Mouse (Mus musculus) heart, embryonic 15.5 days (tissue): ENCODE measurements around the gene Prrx1. TPM values are rescaled to one million over a fixed set of nuclear protein-coding genes. Genes with fewer than 3 reads are reported as not detected.

Experiments used
- ATAC-seq: fragments of 200-750 bp; cut with Nextera tagmentation; replicated peaks from 2 replicates; pipeline ENCODE4 v1.8.0; 2017; ENCODE audit warnings: low read depth, moderate TSS enrichment; ENCODE audit not compliant: insufficient number of reproducible peaks, insufficient read depth, low FRiP score
- H3K27ac ChIP-seq: fragments of 300-500 bp; sonication (generic); 2 replicates; pipeline ENCODE4 v1.5.1; 2015; ENCODE audit warnings: mild to moderate bottlenecking, inconsistent platforms
- H3K27me3 ChIP-seq: fragments of 300-500 bp; sonication (generic); 2 replicates; pipeline ENCODE4 v1.6.1; 2015; ENCODE audit warnings: inconsistent platforms
- H3K36me3 ChIP-seq: fragments of 300-500 bp; sonication (generic); 2 replicates; pipeline ENCODE4 v1.6.1; 2015; ENCODE audit warnings: mild to moderate bottlenecking, inconsistent platforms
- H3K4me1 ChIP-seq: fragments of 300-500 bp; sonication (generic); replicated peaks from 2 replicates; pipeline ENCODE4 v1.6.1; 2015; ENCODE audit warnings: inconsistent platforms
- H3K4me2 ChIP-seq: fragments of 300-500 bp; sonication (generic); 2 replicates; pipeline ENCODE4 v1.6.1; 2015; ENCODE audit warnings: inconsistent platforms, mild to moderate bottlenecking, moderate library complexity
- H3K4me3 ChIP-seq: fragments of 300-500 bp; sonication (generic); 2 replicates; pipeline ENCODE4 v1.5.1; 2015; ENCODE audit warnings: mild to moderate bottlenecking, inconsistent platforms
- H3K9ac ChIP-seq: fragments of 300-500 bp; sonication (generic); 2 replicates; pipeline ENCODE4 v1.6.1; 2015; ENCODE audit warnings: mild to moderate bottlenecking, inconsistent platforms
- H3K9me3 ChIP-seq: fragments of 300-500 bp; sonication (generic); replicated peaks from 2 replicates; pipeline ENCODE4 v1.6.1; 2016; ENCODE audit warnings: inconsistent platforms
- WGBS: fragments of 180-500 bp; shearing (Covaris S2); methylation state at CpG from one replicate; pipeline ENCODE4 v1.1.7; 2015; ENCODE audit warnings: mixed read lengths; 5-methylcytosine and 5-hydroxymethylcytosine counted together
- polyA plus RNA-seq: library from polyadenylated mRNA; unstranded; fragments of >200 nt; fragmentation: Nextera tagmentation; extraction: Ambion mirVana; gene quantifications from 2 replicates; pipeline ENCODE4 v1.2.1, GENCODE M21; 2015

The Prrx1 gene
- polyA plus RNA-seq, 1 experiment from 2014 or later = 10.8 TPM

DNA sequence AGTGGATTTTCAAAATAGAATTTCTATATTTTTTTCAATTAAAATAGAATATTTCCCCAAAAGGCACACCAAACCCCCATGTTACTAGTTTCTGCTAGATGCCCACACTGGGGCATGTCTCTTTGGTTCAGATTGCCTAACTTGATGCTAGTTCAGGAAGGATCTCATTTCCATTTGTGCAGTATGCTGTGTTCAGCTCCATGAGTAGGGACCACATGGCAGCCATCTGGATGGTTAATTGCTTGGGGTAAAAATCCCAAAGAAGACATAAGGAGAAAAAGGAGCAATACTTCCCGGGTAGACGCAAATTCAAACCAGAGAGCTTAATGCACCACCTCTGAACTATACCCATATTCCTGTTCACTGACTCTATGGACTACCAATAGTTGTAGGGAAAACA is 57.6 kb downstream of the Prrx1 start:
- Histone ChIP-seq H3K4me1 (no peaks in the 10 kb centered on the region), H3K36me3 (no peaks in the 10 kb centered on the region)

DNA sequence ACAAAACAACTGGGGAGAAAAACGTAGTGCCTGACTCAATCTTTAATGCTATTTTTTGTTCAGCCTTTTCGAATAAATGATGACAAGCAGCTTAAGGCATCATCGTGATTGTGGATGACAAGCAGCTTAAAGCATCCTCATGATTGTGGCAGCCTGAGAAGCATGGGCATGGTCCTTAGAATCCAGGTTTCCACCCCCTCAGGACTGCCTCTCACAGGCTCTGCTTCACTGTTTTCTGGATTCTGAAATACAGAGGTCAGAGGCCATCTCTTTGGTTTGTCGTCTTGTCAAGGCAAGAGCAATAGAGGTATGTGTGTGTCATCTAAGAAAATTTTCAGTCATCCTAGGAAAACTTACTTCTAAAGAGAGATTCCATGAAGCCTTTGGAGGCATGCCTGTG is 60.7 kb downstream of the Prrx1 start:
- WGBS = 66% methylated on average over 4 of the region's 4 CpGs
- H3K36me3 ChIP-seq = no peaks in the 10 kb centered on the region
- no peaks in the 10 kb centered on the region for H3K4me1 ChIP-seq
- no peak overlapping the region for H3K27ac ChIP-seq
- ATAC-seq = no peak
- no peaks in the 10 kb centered on the region for H3K27me3 ChIP-seq
- no peak overlapping the region for H3K4me2 ChIP-seq
- no peaks in the 10 kb centered on the region for H3K9me3 ChIP-seq
- no peak overlapping the region for H3K9ac ChIP-seq
- no peak overlapping the region for H3K4me3 ChIP-seq

More for the DNA sequence above, 57.6 kb downstream of the Prrx1 start:
- H3K27ac ChIP-seq = no peak overlapping the region
- no peaks in the 10 kb centered on the region for H3K27me3 ChIP-seq
- WGBS = 95% methylated on average over 2 of the region's 2 CpGs
- H3K4me2 ChIP-seq = no peak overlapping the region
- no peaks in the 10 kb centered on the region for H3K9me3 ChIP-seq
- H3K4me3 ChIP-seq = no peak overlapping the region
- ATAC-seq = no peak
- H3K9ac ChIP-seq = no peak overlapping the region

DNA sequence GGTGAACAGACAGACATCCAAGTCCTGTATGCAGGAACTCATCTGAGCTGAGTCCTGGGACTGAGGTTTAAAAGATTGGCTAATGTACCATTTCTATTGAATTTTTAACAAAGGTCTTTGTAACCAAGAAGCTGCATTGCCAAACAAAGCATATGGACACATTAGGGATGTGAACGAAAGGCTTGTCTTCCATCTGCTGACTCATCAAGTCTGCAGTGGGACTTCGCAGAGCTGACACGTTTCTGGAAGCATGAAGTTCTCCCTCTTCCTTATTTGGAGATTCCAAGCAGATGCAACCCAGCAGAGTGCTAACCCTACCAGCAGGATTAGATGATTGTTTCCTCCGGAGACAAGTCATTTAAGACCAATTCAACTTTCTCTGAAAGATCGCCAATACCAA is 61.2 kb downstream of the Prrx1 start:
- Histone ChIP-seq H3K9ac (no peak overlapping the region), H3K36me3 (no peaks in the 10 kb centered on the region), H3K9me3 (no peaks in the 10 kb centered on the region), H3K27me3 (no peaks in the 10 kb centered on the region), H3K4me3 (no peak overlapping the region), H3K27ac (no peak overlapping the region), H3K4me1 (no peaks in the 10 kb centered on the region), H3K4me2 (no peak overlapping the region)
- WGBS = 68% methylated on average over 5 of the region's 5 CpGs
- no peak for ATAC-seq

DNA sequence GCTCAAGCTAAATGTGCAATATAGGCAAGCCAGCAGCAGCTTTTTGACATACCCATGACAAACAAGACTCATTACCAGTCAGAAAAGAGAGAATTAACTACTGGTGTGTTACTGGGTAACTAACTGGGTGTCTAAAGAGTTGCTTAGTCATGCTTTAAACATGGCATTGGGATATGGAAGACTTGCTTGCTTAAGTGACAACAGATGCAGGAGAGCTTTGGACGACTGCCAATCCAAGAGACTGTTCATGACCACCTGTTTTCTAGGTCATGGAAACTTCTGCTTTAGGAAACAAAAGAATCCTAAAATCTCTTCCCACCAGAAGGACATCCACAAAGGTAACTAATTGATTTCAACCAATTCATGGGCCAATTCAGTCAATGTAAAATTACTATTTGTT is 61.7 kb downstream of the Prrx1 start:
- Histone ChIP-seq H3K4me3 (no peak overlapping the region), H3K9me3 (no peaks in the 10 kb centered on the region), H3K36me3 (no peaks in the 10 kb centered on the region), H3K27me3 (no peaks in the 10 kb centered on the region), H3K4me1 (no peaks in the 10 kb centered on the region), H3K4me2 (no peak overlapping the region), H3K27ac (no peak overlapping the region), H3K9ac (no peak overlapping the region)
- no peak for ATAC-seq
- WGBS = 50% methylated on average over 1 of the region's 1 CpGs

DNA sequence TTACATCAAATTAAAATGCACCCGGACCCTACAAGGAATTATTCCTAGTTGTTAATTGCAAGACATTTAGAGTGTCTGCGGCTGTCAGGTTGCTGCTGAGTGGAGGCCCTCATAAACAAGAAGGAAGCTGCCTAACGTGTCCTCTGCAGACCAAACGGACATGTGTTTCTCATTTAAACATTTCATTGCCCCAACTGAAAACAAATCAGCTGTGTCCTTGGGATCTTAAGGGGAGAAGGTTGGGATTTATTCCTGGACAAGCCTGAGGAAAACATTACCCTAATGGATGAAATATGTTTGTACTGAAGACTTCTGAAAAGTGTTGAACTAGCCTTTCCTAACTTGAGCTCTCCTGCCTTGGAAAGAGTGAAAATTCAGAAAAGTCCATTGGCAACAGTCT is 74.6 kb downstream of the Prrx1 start:
- Histone ChIP-seq H3K9me3 (no peaks in the 10 kb centered on the region), H3K27ac (no peak overlapping the region), H3K4me3 (no peak overlapping the region), H3K27me3 (no peaks in the 10 kb centered on the region), H3K4me1 (no peaks in the 10 kb centered on the region; the same call in 1 of the 2 replicates), H3K9ac (no peak overlapping the region), H3K36me3 (no peaks in the 10 kb centered on the region), H3K4me2 (no peak overlapping the region)
- 70% methylated on average over 4 of the region's 4 CpGs for WGBS
- no peak for ATAC-seq

DNA sequence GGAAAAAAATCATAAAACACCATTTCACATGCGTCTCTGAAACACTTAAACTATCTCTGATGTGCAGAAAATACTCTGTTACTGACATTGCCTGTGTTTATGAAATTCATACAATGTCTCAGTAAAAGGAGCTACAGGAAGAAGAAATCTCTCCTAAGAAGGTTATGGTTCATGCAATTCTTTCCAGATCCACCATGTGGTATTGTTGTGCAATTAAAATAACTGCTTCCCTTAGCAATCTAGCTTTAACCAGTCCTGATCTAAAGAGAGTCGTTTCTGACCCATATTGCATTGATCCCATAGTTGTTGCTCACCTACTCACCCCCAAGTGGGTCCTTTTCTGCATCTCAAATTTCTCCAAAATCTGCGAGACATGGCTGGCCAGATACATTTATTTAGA is 82.3 kb downstream of the Prrx1 start:
- no peaks in the 10 kb centered on the region for H3K36me3 ChIP-seq
- H3K27ac ChIP-seq = no peak overlapping the region
- no peak overlapping the region for H3K4me2 ChIP-seq
- H3K4me3 ChIP-seq = no peak overlapping the region
- H3K9ac ChIP-seq = no peak overlapping the region
- H3K27me3 ChIP-seq = no peaks in the 10 kb centered on the region
- no peaks in the 10 kb centered on the region for H3K9me3 ChIP-seq
- no peak for ATAC-seq
- WGBS = 64% methylated on average over 3 of the region's 3 CpGs
- no peaks in the 10 kb centered on the region for H3K4me1 ChIP-seq

DNA sequence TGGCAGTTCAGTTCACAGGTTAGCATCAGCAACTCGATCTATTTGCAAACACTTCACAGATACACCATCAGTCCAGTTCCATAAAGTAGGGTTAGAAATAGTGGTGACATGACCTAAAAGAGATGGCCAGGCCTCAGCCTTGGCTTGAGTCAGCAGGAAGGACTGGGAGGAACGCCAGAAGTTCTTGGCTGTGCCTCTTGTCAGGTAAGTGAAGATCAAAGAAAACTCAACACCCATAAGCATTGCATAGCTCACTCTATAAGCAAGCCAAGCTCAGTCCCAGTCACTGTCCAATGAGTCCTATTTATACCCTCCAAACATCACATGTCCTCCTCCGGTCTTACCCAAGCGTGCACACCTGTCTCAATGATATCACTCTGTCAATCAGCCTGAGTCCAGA is 87.2 kb downstream of the Prrx1 start:
- H3K9me3 ChIP-seq = no peaks in the 10 kb centered on the region
- no peaks in the 10 kb centered on the region for H3K36me3 ChIP-seq
- ATAC-seq = no peak
- no peak overlapping the region for H3K27ac ChIP-seq
- H3K4me2 ChIP-seq = no peak overlapping the region
- no peaks in the 10 kb centered on the region for H3K4me1 ChIP-seq
- WGBS = 55% methylated on average over 4 of the region's 4 CpGs
- no peaks in the 10 kb centered on the region for H3K27me3 ChIP-seq
- no peak overlapping the region for H3K4me3 ChIP-seq
- no peak overlapping the region for H3K9ac ChIP-seq

DNA sequence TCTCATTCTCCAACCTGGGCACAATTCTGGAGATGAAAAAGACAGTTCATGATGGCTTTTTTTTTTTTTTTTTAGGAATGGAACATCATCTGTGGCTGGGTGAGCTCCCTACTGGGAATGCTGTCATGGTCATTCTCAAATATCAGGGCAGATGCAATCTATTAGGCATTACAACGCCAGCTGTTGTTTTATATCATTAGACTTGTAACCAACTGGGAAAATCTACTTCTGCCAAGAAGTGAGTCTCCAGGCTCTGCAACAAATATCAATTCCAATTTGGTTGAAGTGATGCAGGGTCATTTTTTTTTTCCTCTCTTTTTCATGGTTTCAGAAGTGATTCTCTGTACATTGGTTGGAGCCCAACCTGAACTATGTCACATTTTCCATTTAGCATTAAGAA is 91.7 kb downstream of the Prrx1 start:
- no peak for ATAC-seq
- Histone ChIP-seq H3K4me1 (no peaks in the 10 kb centered on the region), H3K27ac (no peak overlapping the region), H3K4me3 (no peak overlapping the region), H3K27me3 (no peaks in the 10 kb centered on the region), H3K9me3 (no peaks in the 10 kb centered on the region), H3K9ac (no peak overlapping the region), H3K36me3 (no peaks in the 10 kb centered on the region), H3K4me2 (no peak overlapping the region)
- 80% methylated on average over 1 of the region's 1 CpGs for WGBS

DNA sequence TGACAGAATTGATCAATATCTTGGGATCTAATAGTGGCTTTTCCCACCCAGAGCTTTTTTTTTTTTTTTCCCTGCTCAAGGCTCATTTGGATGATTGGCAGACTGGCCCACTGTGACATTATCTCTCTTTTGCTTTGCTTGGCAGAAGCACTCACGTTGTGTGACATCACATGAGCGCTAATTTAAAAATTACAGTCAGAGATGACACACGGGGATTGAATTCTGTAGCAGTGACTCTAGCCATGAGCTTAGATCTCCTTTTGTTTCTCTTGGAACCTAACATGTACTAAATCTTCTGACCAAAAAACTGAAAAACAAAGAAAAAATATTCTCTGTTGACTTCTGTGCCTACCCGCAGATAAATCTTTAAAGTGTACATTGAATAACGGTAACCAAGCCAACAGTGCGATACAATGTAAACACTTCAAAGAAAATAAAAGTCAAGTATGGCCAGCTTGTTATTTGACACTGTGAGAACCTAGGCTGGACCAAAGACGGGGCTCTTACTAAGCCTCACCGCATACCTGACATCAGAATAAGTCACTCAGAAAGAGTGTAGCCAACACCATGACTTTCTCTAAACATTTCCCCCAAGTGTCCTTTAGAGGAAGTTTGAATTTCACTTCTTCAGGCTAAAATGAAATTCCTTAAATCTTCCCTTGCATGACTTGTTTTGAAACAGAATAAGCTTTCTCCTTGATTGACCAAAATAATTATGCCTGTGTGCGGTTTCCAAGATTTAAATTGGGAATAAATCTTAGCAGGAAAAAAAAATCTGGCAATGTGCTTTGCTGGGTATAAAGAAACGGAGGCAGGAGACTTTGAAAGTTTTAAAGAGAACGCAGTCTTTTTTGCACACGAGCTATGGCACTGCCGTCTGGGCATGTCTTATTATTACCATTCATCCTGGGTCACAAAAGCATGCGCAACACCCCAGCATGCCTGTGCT is 104.3 kb downstream of the Prrx1 start:
- Histone ChIP-seq H3K27me3 (no peaks in the 10 kb centered on the region), H3K4me3 (no peak overlapping the region), H3K4me2 (no peak overlapping the region), H3K27ac (no peak overlapping the region), H3K9ac (no peak overlapping the region), H3K36me3 (no peaks in the 10 kb centered on the region), H3K4me1 (no peaks in the 10 kb centered on the region), H3K9me3 (no peaks in the 10 kb centered on the region)
- WGBS = 69% methylated on average over 14 of the region's 14 CpGs
- no peak for ATAC-seq

DNA sequence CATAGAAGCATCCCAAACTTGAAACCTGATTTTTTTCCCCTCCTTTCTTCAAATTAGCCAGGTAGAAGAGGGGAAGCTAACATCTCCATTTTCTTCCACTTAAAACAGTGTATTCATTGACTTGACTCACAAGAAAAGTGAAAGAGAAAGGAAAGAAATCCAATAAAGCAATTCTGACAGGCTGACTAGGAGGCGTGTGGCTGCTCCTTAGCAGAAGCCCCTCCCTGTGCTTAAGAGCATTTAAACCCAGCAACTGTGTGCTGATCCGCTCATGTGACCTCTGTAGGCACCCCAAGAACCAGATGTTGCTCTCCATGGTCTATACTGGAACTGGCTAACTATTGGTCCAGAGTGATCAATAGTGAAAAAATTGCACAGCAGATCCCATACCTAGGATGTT is 114.7 kb downstream of the Prrx1 start:
- Histone ChIP-seq H3K36me3 (no peaks in the 10 kb centered on the region), H3K27me3 (no peaks in the 10 kb centered on the region), H3K4me3 (no peak overlapping the region), H3K9ac (no peak overlapping the region), H3K4me1 (no peaks in the 10 kb centered on the region), H3K27ac (no peak overlapping the region), H3K4me2 (no peak overlapping the region), H3K9me3 (no peaks in the 10 kb centered on the region)
- WGBS = 69% methylated on average over 2 of the region's 2 CpGs
- ATAC-seq = no peak

DNA sequence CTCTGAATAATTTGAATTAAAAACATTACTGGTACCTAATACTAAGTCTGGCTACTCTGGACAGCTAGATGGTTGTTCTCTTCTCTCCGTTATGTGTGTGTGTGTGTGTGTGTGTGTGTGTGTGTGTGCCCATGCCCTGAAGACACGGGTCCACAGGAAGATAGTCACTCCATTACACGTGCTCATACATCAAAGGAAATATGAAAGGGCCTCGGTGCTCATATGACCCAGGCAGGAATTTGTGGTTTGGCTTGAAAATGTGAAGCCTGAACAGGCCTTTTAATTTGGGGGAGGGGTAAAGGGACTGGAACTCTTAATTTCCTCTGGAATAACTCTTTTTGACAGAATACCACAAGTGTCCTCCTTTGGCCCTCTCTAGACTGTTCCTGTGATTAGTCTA is 115.5 kb downstream of the Prrx1 start:
- Histone ChIP-seq H3K27ac (no peak overlapping the region), H3K9ac (no peak overlapping the region), H3K27me3 (no peaks in the 10 kb centered on the region), H3K4me3 (no peak overlapping the region), H3K4me1 (no peaks in the 10 kb centered on the region), H3K36me3 (no peaks in the 10 kb centered on the region), H3K4me2 (no peak overlapping the region), H3K9me3 (no peaks in the 10 kb centered on the region)
- 63% methylated on average over 4 of the region's 4 CpGs for WGBS
- ATAC-seq = no peak
